Mouse (Mus musculus) adrenal gland, adult 18-20 months (tissue): ENCODE measurements around the gene Jph4. TPM values are rescaled to one million over a fixed set of nuclear protein-coding genes. Genes with fewer than 3 reads are reported as not detected.
A peak's percentile ranks its signal among the peaks of the same experiment; 100 is the strongest.

Experiments
- DNase-seq, 2 experiments: peaks; one replicate each; pipeline ENCODE4 v3.0.0; 2021 to 2022; ENCODE audit warnings: low spot score in 2 of 2
- total RNA-seq, 2 experiments: library from RNA; stranded (reverse); gene quantifications; 1 replicate in 1 of 2; 2 replicates in 1 of 2; pipeline ENCODE4 v1.2.3; 2021

The Jph4 gene
- total RNA-seq, 2 experiments from 2014 or later = 3.0 TPM

DNA sequence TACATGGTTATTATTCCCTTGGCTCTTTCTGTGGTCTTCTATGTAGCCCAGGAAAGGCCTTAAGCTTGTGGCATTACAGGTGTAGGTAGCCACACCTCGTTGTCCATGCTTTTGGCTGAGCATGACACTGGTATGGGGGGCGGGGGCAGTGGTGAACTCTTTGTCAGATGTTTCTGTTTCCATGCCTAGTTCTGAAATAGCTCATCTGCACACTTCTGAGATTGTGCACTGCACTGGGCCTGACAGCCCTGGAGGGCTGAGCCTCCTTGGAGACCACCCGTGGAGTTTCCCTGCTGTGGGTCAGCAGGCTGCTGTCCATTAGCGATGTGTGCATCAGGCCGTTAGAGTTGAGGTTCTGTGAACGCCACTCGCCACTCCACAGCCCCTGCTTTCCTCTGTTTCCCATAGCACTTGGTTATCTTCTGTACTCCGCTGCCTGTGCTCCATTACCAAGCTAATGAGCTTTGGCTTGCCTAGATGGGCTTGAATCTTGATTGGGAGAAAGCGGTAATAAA lies 20.1 kb downstream of the Jph4 start:
- no peak for DNase-seq

DNA sequence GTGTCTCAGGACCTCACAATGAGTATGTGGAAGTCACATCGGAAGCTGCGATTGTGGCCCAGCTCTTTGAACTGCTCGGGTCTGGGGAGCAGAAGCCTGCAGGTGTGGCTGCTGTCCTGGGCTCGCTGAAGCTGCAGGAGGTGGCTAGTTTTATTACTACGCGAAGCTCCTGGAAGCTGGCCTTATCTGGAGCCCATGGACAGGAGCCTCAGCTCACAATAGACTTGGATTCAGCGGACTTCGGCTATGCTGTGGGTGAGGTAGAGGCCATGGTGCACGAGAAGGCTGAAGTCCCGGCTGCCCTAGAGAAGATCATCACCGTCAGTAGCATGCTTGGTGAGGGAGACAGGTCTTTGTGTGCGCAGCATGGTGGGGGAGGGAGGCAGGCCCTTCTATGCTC lies 21.1 kb downstream of the Jph4 start:
- DNase-seq = no peak

DNA sequence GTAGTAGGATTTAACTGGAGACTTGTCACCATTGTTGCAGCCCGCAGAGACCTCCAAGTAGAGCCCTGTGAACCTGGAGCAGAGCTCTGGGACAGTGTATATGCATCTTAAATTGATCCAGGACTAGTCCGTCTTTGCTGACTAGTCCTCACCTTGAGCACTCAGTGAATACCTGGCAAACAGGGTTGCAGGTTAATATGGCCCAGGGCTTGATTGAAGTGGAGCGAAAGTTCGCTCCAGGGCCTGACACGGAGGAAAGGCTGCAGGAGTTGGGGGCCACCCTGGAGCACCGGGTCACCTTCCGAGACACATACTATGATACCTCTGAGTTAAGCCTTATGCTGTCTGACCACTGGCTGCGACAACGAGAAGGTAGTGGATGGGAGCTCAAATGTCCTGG lies 21.5 kb downstream of the Jph4 start:
- no peak for DNase-seq

DNA sequence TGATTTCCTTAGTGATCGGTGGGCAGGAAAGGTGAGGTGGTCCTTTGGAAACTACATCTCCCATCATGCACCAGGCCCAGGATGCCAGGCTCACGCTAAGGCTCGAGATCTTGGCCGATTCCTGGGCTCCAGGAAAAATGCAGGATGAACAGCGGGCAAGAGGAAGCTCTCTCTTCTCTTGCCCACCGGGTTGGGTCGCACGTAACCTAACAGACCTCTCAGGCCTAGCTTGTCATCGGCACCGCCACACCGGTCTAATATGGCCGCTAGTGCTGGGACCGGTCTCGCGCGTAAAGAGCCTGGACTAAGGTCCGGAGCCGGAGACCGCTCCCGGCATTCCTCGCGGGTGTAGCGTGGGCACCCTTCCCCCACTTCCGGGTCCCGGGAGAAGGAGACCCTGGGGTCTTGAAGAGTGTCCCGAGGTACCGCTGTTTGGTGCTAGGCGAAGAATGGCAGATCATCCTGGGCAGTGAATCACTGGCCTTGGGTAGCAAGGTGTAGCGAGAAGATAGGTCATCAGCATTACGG lies 22.0 kb downstream of the Jph4 start, which contains the start of gene Thtpa:
Gene Thtpa (plus strand): TSS at position 81 of the 528 bp plus-strand sequence.
- DNase-seq = peak; percentile 76 to 81

DNA sequence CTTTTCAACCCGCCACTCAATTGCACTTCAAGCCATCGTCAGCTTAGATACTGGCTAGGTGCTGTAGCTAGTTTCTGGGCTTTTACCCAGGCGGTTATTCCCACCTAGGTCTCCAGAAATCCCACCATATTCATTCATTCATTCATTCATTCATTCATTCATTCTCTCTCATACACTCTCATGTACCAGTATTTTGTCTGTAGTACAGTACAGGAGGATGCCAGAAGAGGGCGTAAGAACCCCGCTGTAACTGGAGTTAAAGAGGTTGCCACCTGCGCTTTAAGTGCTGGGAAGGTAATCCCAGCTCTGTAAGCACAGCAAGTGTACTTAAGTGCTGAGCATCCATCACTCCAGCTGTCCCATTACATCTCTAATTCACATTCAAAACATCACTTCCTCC lies 22.8 kb downstream of the Jph4 start:
- DNase-seq = no peak

DNA sequence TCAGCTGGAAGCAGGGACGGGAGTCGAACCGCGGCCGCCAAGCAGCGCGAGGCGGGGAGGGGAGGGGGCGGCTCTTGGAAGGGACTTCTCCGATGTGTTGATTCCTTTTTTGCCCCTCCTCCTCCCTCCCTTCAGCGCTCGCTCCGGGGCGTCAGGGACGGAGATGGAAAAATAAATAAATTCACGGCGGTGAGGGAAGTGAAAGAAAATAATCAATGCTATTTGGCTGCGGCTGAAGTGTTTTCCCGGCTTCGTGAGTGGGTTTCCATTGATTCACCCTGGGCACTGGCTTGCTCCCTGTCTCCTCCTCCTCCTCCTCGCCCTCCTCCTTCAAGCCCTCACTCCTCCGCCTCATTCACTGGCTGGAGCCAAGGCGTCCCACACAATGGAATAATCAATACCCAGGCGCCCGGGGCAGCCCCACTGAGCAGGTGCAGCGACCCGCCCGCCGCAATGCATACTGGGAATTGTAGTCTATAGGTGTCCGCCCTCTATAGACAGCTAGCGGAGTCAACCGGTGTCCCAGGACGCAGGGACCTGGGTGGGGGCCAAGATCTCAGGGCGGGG lies 24.6 kb downstream of the Jph4 start, which contains the start of gene Zfhx2:
Gene Zfhx2 (minus strand): TSS at position 314 of the 567 bp plus-strand sequence.
- DNase-seq = peak; percentile 89 to 93

DNA sequence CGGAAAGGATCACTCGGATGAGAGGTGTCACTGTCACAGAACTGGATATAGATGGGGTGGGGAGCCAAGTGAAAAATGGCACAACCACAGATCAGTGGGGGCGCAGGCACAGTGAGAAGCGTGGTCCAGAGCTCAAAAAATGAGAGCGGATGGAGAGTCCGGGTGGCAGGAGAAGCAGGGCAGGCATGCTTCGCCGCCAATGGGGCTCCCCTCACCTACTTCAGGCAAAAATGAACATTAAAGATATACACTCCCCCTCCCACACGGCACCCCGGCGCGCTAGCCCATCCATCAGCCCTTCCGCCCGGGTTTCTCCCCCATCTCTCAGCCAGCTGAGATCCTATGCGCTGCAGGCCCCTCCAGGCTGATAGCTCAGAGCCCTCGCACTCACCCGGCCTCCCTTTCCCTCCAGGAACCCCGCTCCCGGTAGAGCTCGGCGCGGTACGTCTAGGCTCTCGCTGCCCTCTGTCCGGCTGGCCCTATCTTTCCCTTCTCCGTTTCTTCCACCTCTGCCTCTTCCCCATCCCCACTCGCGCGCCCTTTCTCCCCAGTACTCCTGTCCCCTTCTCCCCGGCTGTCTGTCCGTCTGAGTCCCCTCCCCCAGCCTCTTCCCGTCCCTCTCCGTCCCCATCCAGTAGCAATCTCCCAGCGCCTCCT lies 25.4 kb downstream of the Jph4 start:
- DNase-seq = peak in 1 of 2 experiments; percentile 35

DNA sequence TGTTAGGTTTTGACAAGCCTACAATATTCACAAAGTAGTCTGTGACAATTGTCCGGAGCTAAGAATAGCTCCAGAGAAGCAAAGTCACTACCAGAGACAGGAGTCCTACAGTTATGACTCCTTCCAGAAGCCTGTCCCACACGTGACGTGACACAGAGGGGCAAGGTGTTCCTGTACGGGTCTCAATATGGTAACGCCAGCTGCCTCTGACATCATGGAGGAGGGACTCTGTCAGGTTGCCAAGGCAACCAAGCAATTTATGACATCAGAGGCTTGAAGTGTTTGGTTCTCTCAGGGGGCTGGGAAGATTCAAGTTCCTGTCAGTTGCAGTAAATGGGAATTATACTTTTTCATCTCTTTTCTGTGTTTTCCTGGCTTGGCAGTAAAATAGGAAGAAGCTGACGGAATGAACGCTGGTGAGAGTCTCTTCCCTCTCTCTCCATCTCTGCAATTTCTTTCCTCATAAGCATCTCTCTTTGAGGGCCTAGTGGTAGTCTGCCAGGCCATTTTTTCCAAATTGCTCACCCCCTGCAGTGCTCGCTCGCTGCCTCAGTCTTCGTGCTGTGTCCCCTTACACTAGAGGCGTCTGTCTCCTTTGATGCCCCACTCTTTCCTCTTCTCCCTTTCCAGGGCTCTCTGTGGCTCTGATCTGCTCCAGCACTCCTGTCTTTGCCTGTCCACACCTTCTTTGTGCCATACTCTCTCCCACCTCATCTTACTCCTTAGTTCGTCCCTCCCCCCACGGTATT lies 27.4 kb downstream of the Jph4 start:
- no peak for DNase-seq

DNA sequence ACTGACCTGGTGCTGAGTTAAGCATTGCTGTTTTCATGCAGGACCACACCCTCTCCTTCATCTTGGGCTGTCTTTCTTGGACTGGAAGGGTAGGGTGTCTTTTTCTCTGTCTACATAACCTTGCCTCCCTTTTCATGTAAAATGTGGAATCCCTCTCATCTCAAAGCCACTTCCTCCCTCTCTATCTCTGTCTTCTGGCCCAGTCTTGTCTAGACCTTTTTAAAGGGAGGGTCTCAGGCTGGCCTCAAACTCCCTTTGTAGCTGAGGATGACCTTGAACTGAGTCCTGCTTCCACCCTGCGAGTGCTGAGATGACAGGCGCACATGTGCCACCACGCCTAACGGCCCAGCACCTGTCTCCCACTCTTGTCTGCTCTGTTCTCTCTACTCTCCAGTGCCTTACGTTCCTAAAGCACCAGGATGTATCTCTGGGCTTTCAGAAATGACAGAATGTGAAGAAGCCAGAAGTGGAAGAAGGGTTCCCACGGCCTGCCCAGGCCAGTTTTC lies 30.7 kb downstream of the Jph4 start:
- DNase-seq = no peak

DNA sequence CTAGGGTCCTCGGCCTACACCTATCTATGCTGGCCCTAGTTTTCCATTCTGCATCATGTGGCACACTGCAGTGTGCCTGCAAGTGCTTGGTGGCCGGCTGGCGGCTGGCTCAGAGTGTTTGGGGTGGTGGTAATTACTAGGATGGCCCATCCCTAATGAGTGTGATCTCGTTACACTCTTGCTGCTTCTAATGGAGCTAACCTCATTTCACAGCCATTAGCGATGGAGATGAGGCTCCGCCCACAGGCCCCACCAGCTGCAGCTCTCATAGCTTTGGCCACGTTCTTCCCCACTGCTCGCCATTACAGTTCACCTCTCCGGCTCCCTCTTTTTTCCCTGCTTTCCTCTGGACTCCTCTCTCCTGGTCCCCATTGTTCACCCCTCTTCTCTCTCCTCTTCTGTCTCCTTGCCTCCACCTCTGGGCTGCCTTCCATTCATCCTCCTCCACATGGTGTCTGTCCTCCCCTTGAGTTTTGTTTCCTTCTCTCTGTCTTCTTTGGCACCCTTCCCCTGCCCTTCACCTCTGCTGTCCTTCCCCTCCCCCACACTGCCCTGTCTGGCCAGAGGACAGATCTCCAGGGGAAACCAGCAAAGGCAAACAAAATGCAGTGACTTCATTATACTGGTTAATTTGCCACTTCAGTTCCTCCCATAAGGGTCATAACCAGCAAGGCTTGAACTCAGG lies 31.3 kb downstream of the Jph4 start:
- DNase-seq = no peak

DNA sequence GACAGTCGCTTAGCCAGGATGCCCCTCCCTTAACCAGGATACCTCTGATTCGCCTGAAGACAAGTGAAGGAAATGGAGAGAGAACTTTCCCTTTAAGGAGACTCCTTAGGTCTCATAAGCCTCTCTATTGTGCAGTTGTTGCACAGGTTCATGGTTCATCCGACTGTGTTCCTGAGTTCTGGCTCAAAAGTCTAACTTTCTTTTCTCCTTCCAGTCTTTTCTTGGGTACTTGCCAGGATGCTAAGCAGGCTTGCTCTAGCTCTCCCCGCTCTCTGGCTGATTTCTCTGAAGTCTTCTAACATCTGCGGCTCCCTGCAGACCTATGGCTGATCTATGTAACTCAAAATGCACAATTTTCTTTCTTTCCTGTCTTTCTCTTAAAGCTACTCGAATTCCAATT lies 33.3 kb downstream of the Jph4 start:
- no peak for DNase-seq

DNA sequence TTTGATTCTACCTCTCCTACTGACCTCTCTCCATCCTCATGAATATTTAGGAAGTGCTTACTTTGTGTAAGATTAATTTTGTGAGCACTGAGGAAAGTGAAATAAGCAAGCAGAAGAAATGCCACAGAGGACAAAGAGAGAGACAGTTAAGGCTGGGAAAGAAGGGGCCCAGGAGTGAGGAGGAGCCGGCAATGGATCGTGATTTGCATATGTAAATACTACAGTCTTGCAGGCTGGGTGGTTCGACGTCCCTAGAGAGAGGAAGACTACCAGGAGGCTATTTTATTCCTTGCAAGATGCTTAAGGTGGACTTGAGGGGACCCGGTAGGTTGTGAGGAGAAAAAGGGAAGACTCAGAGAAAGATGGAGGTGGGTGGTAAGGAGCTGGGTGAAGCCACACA lies 35.6 kb downstream of the Jph4 start:
- no peak for DNase-seq

DNA sequence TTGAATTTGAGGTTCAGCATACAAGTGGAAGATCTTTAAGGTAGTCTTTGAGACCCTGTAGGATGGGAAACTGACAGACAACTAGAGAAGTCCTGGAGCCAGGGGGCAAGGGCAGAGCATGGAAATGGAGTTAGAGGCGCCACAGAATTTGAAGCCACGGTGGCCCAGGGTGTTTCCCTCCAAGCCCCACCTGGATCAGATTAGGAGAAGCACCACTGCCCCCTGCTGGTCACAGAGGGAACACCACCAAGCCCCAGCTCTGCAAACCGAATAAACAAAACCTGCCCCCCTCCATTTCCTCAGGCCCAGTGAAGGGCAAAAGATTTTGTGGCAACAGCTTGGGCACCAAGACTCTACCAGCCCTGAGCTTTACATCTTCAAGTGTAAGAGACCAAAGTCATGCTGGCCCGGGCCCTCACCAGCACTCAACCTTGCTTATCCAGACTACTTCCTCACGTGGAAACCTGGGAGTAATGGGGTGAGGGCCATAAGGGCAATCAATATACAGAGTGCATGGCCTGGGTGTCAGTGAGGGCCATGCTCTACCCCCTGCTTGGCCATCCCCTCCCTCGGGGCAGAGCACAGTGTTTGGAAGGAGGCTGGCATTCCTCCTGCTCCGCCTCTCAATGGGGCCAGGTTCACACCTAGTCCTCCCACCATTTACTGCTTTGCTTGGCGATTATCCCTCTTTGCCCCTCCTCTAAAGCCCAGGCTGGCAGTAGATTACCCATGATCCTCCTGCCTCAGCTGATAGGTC lies 37.3 kb downstream of the Jph4 start:
- DNase-seq = peak; percentile 66 to 73

DNA sequence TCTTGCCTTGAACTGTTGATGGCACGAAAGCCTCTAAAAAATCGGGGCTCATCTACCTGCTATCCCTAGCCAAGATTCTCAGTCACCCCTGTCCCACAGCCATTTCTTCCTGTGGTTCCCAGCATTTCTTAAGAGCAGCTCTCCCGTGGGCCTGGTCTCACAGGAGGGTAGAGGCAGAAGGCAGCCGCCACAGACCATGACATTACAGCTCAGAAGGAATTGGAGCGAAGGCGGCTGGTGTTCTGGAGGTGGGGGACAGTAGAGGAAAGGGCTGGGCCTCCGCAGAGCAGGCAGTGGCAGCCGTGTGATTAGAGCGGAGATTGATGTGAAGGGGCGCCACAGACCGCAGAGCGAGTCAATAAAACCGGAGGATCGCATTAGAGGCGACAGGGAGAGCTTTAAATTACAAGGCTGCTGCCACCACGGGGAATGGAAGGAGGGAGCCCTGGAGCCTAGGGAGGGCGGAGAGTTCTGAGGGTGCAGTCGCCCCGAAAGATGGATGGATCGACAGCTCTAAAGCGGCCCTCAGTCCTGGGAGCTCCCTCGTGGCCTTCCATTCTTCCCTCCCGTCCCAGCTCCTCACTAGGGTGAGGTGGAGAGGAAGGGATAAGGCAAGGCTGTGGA lies 38.3 kb downstream of the Jph4 start:
- DNase-seq = no peak

DNA sequence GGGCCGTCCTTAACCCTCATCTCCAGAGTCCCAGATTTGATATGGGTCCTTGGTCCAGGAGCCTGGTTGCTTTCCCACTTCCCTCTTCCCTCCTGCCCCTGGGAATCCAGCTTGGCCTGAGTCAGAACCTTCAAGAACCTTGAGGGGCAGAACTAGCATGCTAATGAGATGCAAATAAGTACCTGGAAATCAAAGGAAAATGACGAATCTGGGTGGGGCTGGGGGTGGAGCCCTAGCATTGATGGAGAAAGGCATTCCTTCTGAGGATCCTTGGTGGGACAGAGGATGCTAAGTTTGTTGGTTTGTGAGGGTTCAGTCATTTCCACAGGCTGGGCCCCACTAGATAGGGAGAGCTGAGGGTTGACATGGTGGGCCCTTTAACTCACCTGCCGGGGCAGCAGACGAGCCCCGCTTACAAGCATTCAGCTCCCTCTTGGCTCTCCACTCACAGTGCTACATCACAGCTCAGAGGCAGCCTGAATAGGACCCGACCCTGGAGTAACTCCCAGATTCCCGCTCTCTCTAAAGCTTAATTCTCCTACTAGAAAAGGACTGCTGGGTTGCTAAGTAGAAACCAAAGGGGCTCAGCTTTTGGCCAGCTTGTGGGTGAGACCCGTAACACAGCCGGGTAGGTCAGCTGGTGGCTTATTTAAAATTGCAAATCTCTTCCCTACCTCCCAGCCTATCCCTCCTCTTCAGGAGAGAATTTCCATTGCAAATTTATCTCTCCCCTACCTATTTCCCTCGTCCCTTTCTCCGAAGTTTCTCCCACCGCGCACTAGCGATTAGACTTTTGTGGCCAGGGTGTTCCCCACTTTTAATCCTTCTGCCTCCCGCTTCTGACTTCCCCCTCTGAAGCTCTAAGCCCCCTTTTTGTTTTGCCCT lies 39.0 kb downstream of the Jph4 start:
- no peak for DNase-seq

DNA sequence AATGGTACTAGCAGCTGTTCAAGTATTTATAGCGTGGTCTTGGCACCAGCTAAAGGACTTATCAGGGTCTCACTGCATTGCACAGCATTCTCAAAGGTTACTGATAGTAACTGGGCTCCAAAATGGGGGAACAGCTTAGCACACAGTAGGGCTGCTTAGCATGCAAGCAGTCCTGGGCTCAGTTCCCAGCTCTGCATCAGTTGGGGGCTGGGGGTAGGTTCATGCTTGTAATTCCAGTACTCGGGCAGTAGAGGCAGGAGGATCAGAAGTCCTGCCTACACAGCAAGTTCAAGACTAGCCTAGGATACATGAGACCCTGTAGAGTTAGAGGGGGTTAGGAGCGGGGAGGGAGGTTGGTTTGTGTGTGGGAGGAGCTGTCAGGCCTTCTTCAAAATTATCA lies 39.8 kb downstream of the Jph4 start:
- DNase-seq = no peak

DNA sequence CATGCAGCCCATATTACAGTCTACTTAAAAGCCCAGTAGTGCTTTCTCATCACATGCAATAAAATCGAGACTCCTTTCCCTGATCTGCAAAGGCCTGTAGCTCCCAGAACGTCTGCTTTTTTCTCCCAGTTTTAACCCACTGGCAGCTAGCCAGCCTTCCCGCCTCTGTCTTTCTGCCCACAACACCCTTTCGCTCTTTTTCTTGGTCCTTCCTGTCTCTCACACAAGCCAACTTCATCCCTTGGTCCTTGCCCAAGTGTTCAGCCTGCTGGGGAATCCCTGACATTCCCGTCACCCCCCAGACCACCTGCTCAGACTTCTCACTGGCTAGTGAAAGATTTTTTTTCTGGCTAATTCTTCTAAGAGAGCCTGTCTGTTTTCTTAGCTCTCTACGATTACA lies 40.5 kb downstream of the Jph4 start:
- no peak for DNase-seq

DNA sequence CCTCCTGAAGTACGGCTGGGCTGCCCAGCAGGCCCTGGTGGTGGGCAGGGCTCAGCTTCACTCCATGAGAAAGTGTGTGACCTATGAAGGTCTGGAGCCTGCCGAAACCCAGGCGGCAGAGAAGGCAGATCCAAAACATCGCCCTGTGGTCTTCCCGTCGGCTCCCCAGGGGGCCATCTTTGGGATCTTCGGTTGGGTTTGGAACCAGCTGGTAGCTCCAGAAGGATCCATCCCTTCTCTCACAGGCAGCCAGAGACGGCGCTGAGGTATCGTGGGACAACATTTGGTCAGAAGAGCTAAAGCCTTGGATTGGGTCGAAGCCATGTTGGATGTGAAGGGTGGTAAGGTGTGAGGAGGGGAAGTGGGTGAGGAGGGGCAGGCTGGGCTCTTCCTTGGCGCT lies 42.3 kb downstream of the Jph4 start:
- DNase-seq = no peak

DNA sequence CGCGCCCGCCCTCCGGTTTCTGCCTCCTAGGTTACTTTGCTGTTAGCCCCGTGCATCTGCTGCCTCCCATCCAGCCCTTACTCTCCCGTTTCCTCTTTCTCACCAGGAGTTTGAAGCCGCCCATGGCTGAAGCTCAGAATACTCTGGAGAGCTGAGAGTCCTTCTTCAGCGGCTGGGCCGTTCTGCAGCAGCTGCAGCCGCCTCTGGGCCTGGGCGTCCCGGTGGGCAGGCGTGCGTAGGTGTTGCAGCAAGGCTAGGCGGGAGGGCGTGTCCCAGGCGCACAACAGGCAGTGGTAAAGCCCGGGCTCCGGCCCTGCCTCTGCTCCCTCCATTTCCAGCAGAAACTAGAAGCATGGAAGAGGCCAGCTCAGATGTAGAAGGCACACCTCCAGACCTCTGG lies 45.0 kb downstream of the Jph4 start:
- DNase-seq = no peak
